Mouse (Mus musculus) hindbrain, embryonic 12.5 days (tissue): ENCODE data around the gene Nhlh2. TPM values are rescaled to one million over a fixed set of nuclear protein-coding genes. Genes with fewer than 3 reads are reported as not detected.

Experiments used
- ATAC-seq: fragments of 200-750 bp; cut with Nextera tagmentation; 2 replicates; pipeline ENCODE4 v1.8.0; 2017; ENCODE audit warnings: moderate TSS enrichment; ENCODE audit not compliant: low FRiP score
- H3K27ac ChIP-seq: fragments of 300-500 bp; sonication (generic); 2 replicates; pipeline ENCODE4 v1.5.1; 2016; ENCODE audit warnings: mild to moderate bottlenecking
- H3K27me3 ChIP-seq: fragments of 300-500 bp; sonication (generic); 2 replicates; pipeline ENCODE4 v1.6.1; 2016; ENCODE audit warnings: mild to moderate bottlenecking
- H3K36me3 ChIP-seq: fragments of 300-500 bp; sonication (generic); 2 replicates; pipeline ENCODE4 v1.6.1; 2016; ENCODE audit warnings: mild to moderate bottlenecking
- H3K4me1 ChIP-seq: fragments of 300-500 bp; sonication (generic); 2 replicates; pipeline ENCODE4 v1.6.1; 2016
- H3K4me2 ChIP-seq: fragments of 300-500 bp; sonication (generic); replicated peaks from 2 replicates; pipeline ENCODE4 v1.6.1; 2016; ENCODE audit warnings: mild to moderate bottlenecking
- H3K4me3 ChIP-seq: fragments of 300-500 bp; sonication (generic); 2 replicates; pipeline ENCODE4 v1.5.1; 2016; ENCODE audit warnings: mild to moderate bottlenecking
- H3K9ac ChIP-seq: fragments of 300-500 bp; sonication (generic); 2 replicates; pipeline ENCODE4 v1.6.1; 2016; ENCODE audit warnings: mild to moderate bottlenecking, moderate library complexity
- H3K9me3 ChIP-seq: fragments of 300-500 bp; sonication (generic); replicated peaks from 2 replicates; pipeline ENCODE4 v1.6.1; 2016; ENCODE audit warnings: mild to moderate bottlenecking
- WGBS: fragments of 180-500 bp; shearing (Covaris S2); methylation state at CpG from one replicate; pipeline ENCODE4 v1.1.7; 2016; 5-methylcytosine and 5-hydroxymethylcytosine counted together
- polyA plus RNA-seq: library from polyadenylated mRNA; unstranded; fragments of >200 nt; fragmentation: Nextera tagmentation; extraction: Ambion mirVana; gene quantifications from 2 replicates; pipeline ENCODE4 v1.2.1, GENCODE M21; 2016

Gene Nhlh2
- polyA plus RNA-seq, result 144 and 164 TPM in 2 replicates

- H3K27me3 ChIP-seq, result peaks cover 32% of the 10 kb centered on the region
- H3K4me1 ChIP-seq, result peaks cover 8% of the 10 kb centered on the region; the same call in 1 of the 2 replicates
- 10% methylated on average over 2 of the region's 2 CpGs for WGBS
- peak within 1 kb of the TSS; percentile 55 for H3K4me2 ChIP-seq
- peak; percentile 51 for ATAC-seq
- no peaks in the 10 kb centered on the region for H3K9me3 ChIP-seq
- peak within 1 kb of the TSS; percentile 89 for H3K9ac ChIP-seq
- H3K4me3 ChIP-seq, result peak within 1 kb of the TSS; percentile 62
- no peaks in the 10 kb centered on the region for H3K36me3 ChIP-seq
- H3K27ac ChIP-seq, result peak within 1 kb of the TSS; percentile 99
Measured at GRCm38 (mm10) chr3:102009926-102010381, at the start of gene Nhlh2. Gene Nhlh2, plus strand, starts transcription at chr3:102010076.

- Histone ChIP-seq H3K4me2 (no peak overlapping the region), H3K9ac (no peak overlapping the region), H3K4me1 (peaks cover 20% of the 10 kb centered on the region), H3K9me3 (no peaks in the 10 kb centered on the region), H3K27me3 (no peaks in the 10 kb centered on the region), H3K27ac (no peak overlapping the region), H3K36me3 (no peaks in the 10 kb centered on the region), H3K4me3 (no peak overlapping the region)
- ATAC-seq, result no peak
- 88% methylated on average over 15 of the region's 15 CpGs for WGBS
Measured at GRCm38 (mm10) chr3:101961146-101961835, 48.6 kb upstream of the Nhlh2 start.

GRCm38 (mm10) chr3:101963501-101963900 is 46.4 kb upstream of the Nhlh2 start:
- 26% methylated on average over 9 of the region's 9 CpGs for WGBS

GRCm38 (mm10) chr3:101964352-101964751 is 45.5 kb upstream of the Nhlh2 start:
- H3K36me3 ChIP-seq, result no peaks in the 10 kb centered on the region
- no peak overlapping the region for H3K9ac ChIP-seq
- no peak overlapping the region for H3K4me3 ChIP-seq
- WGBS, result 37% methylated on average over 7 of the region's 7 CpGs
- no peaks in the 10 kb centered on the region for H3K27me3 ChIP-seq
- ATAC-seq, result no peak
- peaks cover 35% of the 10 kb centered on the region for H3K4me1 ChIP-seq
- no peaks in the 10 kb centered on the region for H3K9me3 ChIP-seq
- H3K4me2 ChIP-seq, result no peak overlapping the region
- H3K27ac ChIP-seq, result peak overlapping the region; percentile 7; the same call in 1 of the 2 replicates

More at GRCm38 (mm10) chr3:101963501-101963900, 46.4 kb upstream of the Nhlh2 start:
- no peak overlapping the region for H3K4me3 ChIP-seq
- no peak overlapping the region; the same call in 1 of the 2 replicates for H3K4me2 ChIP-seq
- no peaks in the 10 kb centered on the region for H3K9me3 ChIP-seq
- peak overlapping the region; percentile 44; the same call in 1 of the 2 replicates for H3K27ac ChIP-seq
- no peak overlapping the region for H3K9ac ChIP-seq
- no peaks in the 10 kb centered on the region for H3K36me3 ChIP-seq
- H3K27me3 ChIP-seq, result no peaks in the 10 kb centered on the region
- no peak for ATAC-seq
- H3K4me1 ChIP-seq, result peaks cover 35% of the 10 kb centered on the region

GRCm38 (mm10) chr3:101966825-101967558 is 42.9 kb upstream of the Nhlh2 start:
- ATAC-seq, result peak; percentile 89
- no peak overlapping the region for H3K4me3 ChIP-seq
- H3K4me1 ChIP-seq, result peaks cover 35% of the 10 kb centered on the region
- no peaks in the 10 kb centered on the region for H3K36me3 ChIP-seq
- H3K4me2 ChIP-seq, result peak overlapping the region; percentile 5; the same call in 1 of the 2 replicates
- 10% methylated on average over 3 of the region's 3 CpGs for WGBS
- no peak overlapping the region; the same call in 1 of the 2 replicates for H3K9ac ChIP-seq
- no peaks in the 10 kb centered on the region for H3K27me3 ChIP-seq
- H3K27ac ChIP-seq, result peak overlapping the region; percentile 91
- H3K9me3 ChIP-seq, result no peaks in the 10 kb centered on the region

GRCm38 (mm10) chr3:101975337-101975736 is 34.5 kb upstream of the Nhlh2 start:
- Histone ChIP-seq H3K27ac (no peak overlapping the region), H3K27me3 (no peaks in the 10 kb centered on the region), H3K9me3 (no peaks in the 10 kb centered on the region), H3K4me1 (peaks cover 7% of the 10 kb centered on the region; the same call in 1 of the 2 replicates), H3K9ac (no peak overlapping the region), H3K4me2 (no peak overlapping the region), H3K4me3 (no peak overlapping the region), H3K36me3 (no peaks in the 10 kb centered on the region)
- WGBS, result 69% methylated on average over 10 of the region's 10 CpGs
- ATAC-seq, result no peak

GRCm38 (mm10) chr3:101978299-101978994 is 31.4 kb upstream of the Nhlh2 start:
- Histone ChIP-seq H3K36me3 (no peaks in the 10 kb centered on the region), H3K9ac (no peak overlapping the region), H3K4me1 (peaks cover 7% of the 10 kb centered on the region; the same call in 1 of the 2 replicates), H3K4me3 (no peak overlapping the region), H3K27me3 (no peaks in the 10 kb centered on the region), H3K4me2 (no peak overlapping the region), H3K9me3 (no peaks in the 10 kb centered on the region), H3K27ac (peak overlapping the region; percentile 13)
- WGBS, result 67% methylated on average over 10 of the region's 10 CpGs
- ATAC-seq, result no peak

- no peaks in the 10 kb centered on the region for H3K9me3 ChIP-seq
- H3K4me2 ChIP-seq, result no peak overlapping the region
- no peak overlapping the region for H3K27ac ChIP-seq
- H3K36me3 ChIP-seq, result no peaks in the 10 kb centered on the region
- H3K4me3 ChIP-seq, result no peak overlapping the region
- no peaks in the 10 kb centered on the region for H3K4me1 ChIP-seq
- no peak for ATAC-seq
- no peak overlapping the region for H3K9ac ChIP-seq
- WGBS, result 71% methylated on average over 4 of the region's 4 CpGs
- no peaks in the 10 kb centered on the region for H3K27me3 ChIP-seq
Measured at GRCm38 (mm10) chr3:101983917-101984316, 26.0 kb upstream of the Nhlh2 start.

GRCm38 (mm10) chr3:101985634-101986033 is 24.2 kb upstream of the Nhlh2 start:
- Histone ChIP-seq H3K4me2 (no peak overlapping the region), H3K4me1 (no peaks in the 10 kb centered on the region), H3K9ac (no peak overlapping the region), H3K27ac (no peak overlapping the region), H3K4me3 (no peak overlapping the region), H3K36me3 (no peaks in the 10 kb centered on the region), H3K27me3 (no peaks in the 10 kb centered on the region), H3K9me3 (no peaks in the 10 kb centered on the region)
- no peak for ATAC-seq
- 87% methylated on average over 8 of the region's 8 CpGs for WGBS

- Histone ChIP-seq H3K9me3 (no peaks in the 10 kb centered on the region), H3K4me2 (no peak overlapping the region), H3K27me3 (no peaks in the 10 kb centered on the region), H3K9ac (no peak overlapping the region), H3K27ac (no peak overlapping the region), H3K4me1 (peaks cover 4% of the 10 kb centered on the region), H3K36me3 (no peaks in the 10 kb centered on the region), H3K4me3 (no peak overlapping the region)
- ATAC-seq, result no peak
- 73% methylated on average over 3 of the region's 3 CpGs for WGBS
Measured at GRCm38 (mm10) chr3:101990136-101990535, 19.7 kb upstream of the Nhlh2 start.

- Histone ChIP-seq H3K36me3 (no peaks in the 10 kb centered on the region), H3K27ac (no peak overlapping the region), H3K27me3 (no peaks in the 10 kb centered on the region), H3K4me2 (no peak overlapping the region), H3K4me1 (peaks cover 4% of the 10 kb centered on the region), H3K4me3 (no peak overlapping the region), H3K9ac (no peak overlapping the region), H3K9me3 (no peaks in the 10 kb centered on the region)
- no peak for ATAC-seq
- WGBS, result 50% methylated on average over 6 of the region's 6 CpGs
Measured at GRCm38 (mm10) chr3:101990995-101991516, 18.8 kb upstream of the Nhlh2 start.

GRCm38 (mm10) chr3:101997851-101998250 is 12.0 kb upstream of the Nhlh2 start:
- H3K36me3 ChIP-seq, result no peaks in the 10 kb centered on the region
- no peaks in the 10 kb centered on the region for H3K9me3 ChIP-seq
- no peak overlapping the region for H3K4me2 ChIP-seq
- ATAC-seq, result no peak
- no peak overlapping the region for H3K27ac ChIP-seq
- no peaks in the 10 kb centered on the region for H3K27me3 ChIP-seq
- 92% methylated on average over 3 of the region's 3 CpGs for WGBS
- no peak overlapping the region for H3K9ac ChIP-seq
- no peaks in the 10 kb centered on the region; the same call in 1 of the 2 replicates for H3K4me1 ChIP-seq
- H3K4me3 ChIP-seq, result no peak overlapping the region
